Mouse (Mus musculus) lung, postnatal 25 days (tissue): ENCODE results near the gene Fam216a.
A peak's percentile ranks its signal among the peaks of the same experiment; 100 is the strongest.
"Not testable (repeated sequence)": the region's sequence is repeated elsewhere in the genome, so short reads cannot be mapped to it uniquely, and the experiment has no call there.

Source experiments
- DNase-seq: peaks from one replicate; pipeline ENCODE4 v3.0.0; 2022; ENCODE audit warnings: low spot score

Fam216a gene

GRCm38 (mm10) chr5:122372192-122372769 is at the start of gene Fam216a:
Gene Fam216a (minus strand): TSS chr5:122372364.
- DNase-seq, result peak; percentile 99

- no peak for DNase-seq
These were observed 49.3 kb upstream of the Fam216a start, which contains the start of gene Anapc7 for GRCm38 (mm10) chr5:122421271-122422068. Gene Anapc7 (plus strand): TSS chr5:122421693.

GRCm38 (mm10) chr5:122420676-122421075 is 48.5 kb upstream of the Fam216a start:
- not testable (repeated sequence) for DNase-seq

GRCm38 (mm10) chr5:122415465-122415864 is 43.3 kb upstream of the Fam216a start:
- DNase-seq, result no peak

- no peak for DNase-seq
These were observed 42.2 kb upstream of the Fam216a start for GRCm38 (mm10) chr5:122414351-122414750.

- peak; percentile 39 for DNase-seq
These were observed 40.7 kb upstream of the Fam216a start for GRCm38 (mm10) chr5:122412826-122413225.

- no peak for DNase-seq
These were observed 39.7 kb upstream of the Fam216a start for GRCm38 (mm10) chr5:122411892-122412291.

- DNase-seq, result no peak
These were observed 37.8 kb upstream of the Fam216a start for GRCm38 (mm10) chr5:122409692-122410645.

GRCm38 (mm10) chr5:122405537-122405936 is 33.4 kb upstream of the Fam216a start:
- no peak for DNase-seq

- no peak for DNase-seq
These were observed 31.2 kb upstream of the Fam216a start for GRCm38 (mm10) chr5:122403362-122403761.

- DNase-seq, result peak; percentile 55
These were observed 30.6 kb upstream of the Fam216a start for GRCm38 (mm10) chr5:122402772-122403171.

GRCm38 (mm10) chr5:122402160-122402559 is 30.0 kb upstream of the Fam216a start:
- DNase-seq, result no peak

GRCm38 (mm10) chr5:122401303-122401640 is 29.1 kb upstream of the Fam216a start:
- DNase-seq, result peak; percentile 61

- DNase-seq, result peak; percentile 78
These were observed 28.6 kb upstream of the Fam216a start for GRCm38 (mm10) chr5:122400628-122401302.

GRCm38 (mm10) chr5:122399871-122400270 is 27.7 kb upstream of the Fam216a start:
- DNase-seq, result no peak

- no peak for DNase-seq
These were observed 25.3 kb upstream of the Fam216a start for GRCm38 (mm10) chr5:122397495-122397894.

- DNase-seq, result peak; percentile 79
These were observed 24.6 kb upstream of the Fam216a start for GRCm38 (mm10) chr5:122396791-122397190.

GRCm38 (mm10) chr5:122393887-122394286 is 21.7 kb upstream of the Fam216a start:
- peak; percentile 79 for DNase-seq

- no peak for DNase-seq
These were observed 20.3 kb upstream of the Fam216a start for GRCm38 (mm10) chr5:122392227-122393004.

- DNase-seq, result peak; percentile 90
These were observed 19.6 kb upstream of the Fam216a start, which contains the start of gene Arpc3 for GRCm38 (mm10) chr5:122391786-122392180. Gene Arpc3 (plus strand): TSS chr5:122391878.
